Mouse (Mus musculus) liver, embryonic 16.5 days (tissue): ENCODE measurements around the gene Rab4a. TPM values are rescaled to one million over a fixed set of nuclear protein-coding genes. Genes with fewer than 3 reads are reported as not detected.

Source experiments
- ATAC-seq: fragments of 200-750 bp; cut with Nextera tagmentation; 2 replicates; pipeline ENCODE4 v1.8.0; 2017; ENCODE audit warnings: low read depth, mild to moderate bottlenecking, moderate number of reproducible peaks, moderate library complexity
- H3K27ac ChIP-seq: fragments of 300-500 bp; sonication (generic); 2 replicates; pipeline ENCODE4 v1.5.1; 2014; ENCODE audit warnings: mild to moderate bottlenecking, low read length
- H3K27me3 ChIP-seq: fragments of 300-500 bp; sonication (generic); 2 replicates; pipeline ENCODE4 v1.6.1; 2014; ENCODE audit warnings: low read depth, low read length, mixed read lengths; ENCODE audit not compliant: control insufficient read depth, insufficient read depth
- H3K36me3 ChIP-seq: fragments of 300-500 bp; sonication (generic); 2 replicates; pipeline ENCODE4 v1.6.1; 2014; ENCODE audit warnings: mild to moderate bottlenecking; ENCODE audit not compliant: control insufficient read depth, insufficient read depth
- H3K4me1 ChIP-seq: fragments of 300-500 bp; sonication (generic); 2 replicates; pipeline ENCODE4 v1.6.1; 2014; ENCODE audit warnings: low read depth, low read length, mixed read lengths; ENCODE audit not compliant: control insufficient read depth
- H3K4me2 ChIP-seq: fragments of 300-500 bp; sonication (generic); 2 replicates; pipeline ENCODE4 v1.6.1; 2014; ENCODE audit warnings: low read depth, low read length, mixed read lengths
- H3K4me3 ChIP-seq: fragments of 300-500 bp; sonication (generic); 2 replicates; pipeline ENCODE4 v1.5.1; 2014; ENCODE audit warnings: low read depth, mild to moderate bottlenecking, low read length
- H3K9ac ChIP-seq: fragments of 300-500 bp; sonication (generic); 2 replicates; pipeline ENCODE4 v1.6.1; 2014; ENCODE audit warnings: low read depth, low read length
- H3K9me3 ChIP-seq: fragments of 300-500 bp; sonication (generic); replicated peaks from 2 replicates; pipeline ENCODE4 v1.6.1; 2016; ENCODE audit warnings: low read length; ENCODE audit not compliant: control insufficient read depth
- WGBS: fragments of 180-500 bp; shearing (Covaris S2); extraction: QIAGEN DNeasy Blood & Tissue Kit; methylation state at CpG from one replicate; pipeline ENCODE4 v1.1.7; 2014; ENCODE audit not compliant: insufficient replicate concordance; 5-methylcytosine and 5-hydroxymethylcytosine counted together
- polyA plus RNA-seq: library from polyadenylated mRNA; unstranded; fragments of >200 nt; fragmentation: Nextera tagmentation; extraction: Ambion mirVana; gene quantifications from 2 replicates; pipeline ENCODE4 v1.2.1, GENCODE M21; 2015

The Rab4a gene
- polyA plus RNA-seq, 1 experiment from 2014 or later: 37.8 TPM

DNA sequence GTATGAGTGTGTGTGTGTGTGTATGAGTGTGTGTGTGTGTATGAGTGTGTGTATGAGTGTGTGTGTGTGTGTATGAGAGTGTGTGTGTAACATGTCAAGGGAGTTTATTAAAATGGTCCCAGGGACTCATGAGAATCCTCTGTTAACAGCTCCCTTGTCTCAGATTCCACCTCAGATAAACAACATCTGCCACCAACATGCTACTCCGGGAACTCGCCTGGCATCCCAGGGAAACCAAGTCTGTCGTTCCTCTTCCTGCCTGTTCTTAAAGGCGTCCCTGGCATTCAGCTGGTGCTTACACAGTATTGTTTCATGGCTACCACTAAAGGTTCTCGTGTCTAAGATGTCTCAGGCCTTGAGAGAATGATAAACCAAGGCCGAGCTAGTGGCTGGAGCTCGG is 38.6 kb downstream of the Rab4a start:
- no peak overlapping the region for H3K4me3 ChIP-seq
- no peak overlapping the region for H3K9ac ChIP-seq
- H3K4me2 ChIP-seq: no peak overlapping the region
- WGBS: 66% methylated on average over 7 of the region's 7 CpGs
- no peak for ATAC-seq
- H3K36me3 ChIP-seq: peaks cover 5% of the 10 kb centered on the region; the same call in 1 of the 2 replicates
- H3K27me3 ChIP-seq: no peaks in the 10 kb centered on the region
- H3K27ac ChIP-seq: no peak overlapping the region
- H3K9me3 ChIP-seq: no peaks in the 10 kb centered on the region
- H3K4me1 ChIP-seq: peaks cover 4% of the 10 kb centered on the region; the same call in 1 of the 2 replicates

DNA sequence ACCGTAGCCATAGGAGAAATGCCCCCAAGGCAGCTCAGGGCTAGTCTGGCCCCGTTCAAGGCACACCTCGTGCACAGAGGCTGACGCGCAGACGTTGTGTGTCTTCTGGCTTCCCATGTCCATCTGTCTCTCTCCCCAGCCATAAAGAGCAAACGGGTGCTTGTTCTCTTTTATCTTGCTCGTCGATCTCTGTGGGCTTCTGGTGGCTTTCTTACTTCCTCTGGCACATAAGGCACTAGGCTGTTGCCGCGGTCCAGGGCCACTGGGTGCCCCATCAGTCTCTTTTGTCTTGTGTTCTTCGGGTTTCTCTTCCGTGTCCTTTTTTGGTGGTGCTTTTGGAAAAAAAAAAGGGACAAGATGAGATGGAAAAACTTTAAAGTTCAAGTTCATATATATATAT is 39.3 kb downstream of the Rab4a start:
- WGBS: 34% methylated on average over 13 of the region's 13 CpGs
- no peak overlapping the region for H3K27ac ChIP-seq
- no peak for ATAC-seq

DNA sequence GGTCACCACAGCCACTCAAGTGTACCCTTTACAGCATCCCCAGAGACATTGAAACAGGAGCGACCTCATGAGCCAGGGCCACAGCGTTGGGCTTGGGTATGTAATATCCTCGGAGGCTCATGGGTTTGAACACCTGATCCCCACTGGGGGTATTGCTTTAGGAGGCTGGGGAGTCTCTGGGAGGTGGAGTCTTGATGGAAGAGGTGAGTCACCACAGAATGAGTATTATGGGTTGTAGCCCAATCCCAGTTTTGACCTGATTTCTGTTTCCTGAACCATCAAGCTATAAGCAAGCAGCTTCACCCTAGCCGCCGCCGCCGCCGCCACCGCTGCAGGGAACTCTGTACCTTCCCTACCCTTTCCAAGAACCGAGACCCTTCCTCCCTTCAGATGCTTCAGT is 40.2 kb downstream of the Rab4a start:
- WGBS: 84% methylated on average over 10 of the region's 10 CpGs
- H3K36me3 ChIP-seq: peaks cover 5% of the 10 kb centered on the region; the same call in 1 of the 2 replicates

More for the DNA sequence above, 39.3 kb downstream of the Rab4a start:
- H3K4me1 ChIP-seq: peaks cover 4% of the 10 kb centered on the region; the same call in 1 of the 2 replicates
- H3K9ac ChIP-seq: no peak overlapping the region
- no peaks in the 10 kb centered on the region for H3K9me3 ChIP-seq
- H3K4me2 ChIP-seq: no peak overlapping the region
- H3K27me3 ChIP-seq: no peaks in the 10 kb centered on the region
- H3K36me3 ChIP-seq: peaks cover 5% of the 10 kb centered on the region; the same call in 1 of the 2 replicates
- H3K4me3 ChIP-seq: no peak overlapping the region

DNA sequence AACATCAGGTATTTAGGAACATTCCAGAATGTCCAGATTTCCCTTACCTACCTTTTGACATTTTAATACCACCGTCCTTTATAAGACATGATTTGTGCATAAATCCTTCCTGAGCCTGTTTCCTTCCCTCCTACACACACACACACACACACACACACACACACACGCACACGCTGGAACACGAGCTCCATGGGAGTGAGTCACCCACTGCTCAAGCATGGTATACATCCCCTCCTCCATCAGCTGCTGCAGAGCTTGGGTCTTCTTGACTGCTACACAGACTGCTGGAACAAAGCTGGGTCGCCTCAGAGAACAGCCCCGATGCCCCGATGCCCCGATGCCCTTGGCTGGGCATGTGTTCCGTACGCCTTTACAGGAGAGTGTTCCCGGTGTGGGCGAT is 40.7 kb downstream of the Rab4a start:
- Histone ChIP-seq H3K27ac (no peak overlapping the region), H3K9me3 (no peaks in the 10 kb centered on the region), H3K36me3 (peaks cover 5% of the 10 kb centered on the region; the same call in 1 of the 2 replicates), H3K9ac (no peak overlapping the region), H3K4me2 (no peak overlapping the region), H3K27me3 (no peaks in the 10 kb centered on the region), H3K4me1 (peaks cover 4% of the 10 kb centered on the region; the same call in 1 of the 2 replicates), H3K4me3 (no peak overlapping the region)
- 85% methylated on average over 12 of the region's 12 CpGs for WGBS
- no peak for ATAC-seq

More for the DNA sequence above, 40.2 kb downstream of the Rab4a start:
- Histone ChIP-seq H3K4me3 (no peak overlapping the region), H3K9me3 (no peaks in the 10 kb centered on the region), H3K4me1 (peaks cover 4% of the 10 kb centered on the region; the same call in 1 of the 2 replicates), H3K27ac (no peak overlapping the region), H3K27me3 (no peaks in the 10 kb centered on the region), H3K4me2 (no peak overlapping the region), H3K9ac (no peak overlapping the region)
- ATAC-seq: no peak

DNA sequence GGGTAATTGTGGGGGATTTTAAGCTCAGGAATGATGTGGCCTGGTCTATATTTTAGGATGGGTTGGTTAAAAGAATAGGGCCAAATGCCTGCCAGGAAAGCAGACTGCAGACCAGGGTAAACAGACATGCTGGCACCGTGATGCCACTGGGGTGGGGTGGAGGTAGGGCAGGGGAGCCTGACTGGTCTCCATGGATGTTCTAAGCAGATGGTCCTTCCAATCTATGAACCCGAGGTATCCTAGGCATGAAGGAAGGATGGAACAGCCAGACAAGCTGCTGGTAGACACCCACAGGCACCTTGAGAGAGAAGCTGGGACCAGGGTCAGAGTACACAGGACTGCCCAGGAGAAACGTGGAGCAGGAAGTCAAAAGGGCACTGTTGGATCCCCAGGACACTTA is 41.8 kb downstream of the Rab4a start:
- no peak overlapping the region for H3K27ac ChIP-seq
- H3K9me3 ChIP-seq: no peaks in the 10 kb centered on the region
- H3K4me2 ChIP-seq: no peak overlapping the region
- H3K4me1 ChIP-seq: peaks cover 4% of the 10 kb centered on the region; the same call in 1 of the 2 replicates
- H3K36me3 ChIP-seq: peaks cover 5% of the 10 kb centered on the region; the same call in 1 of the 2 replicates
- no peak for ATAC-seq
- H3K9ac ChIP-seq: no peak overlapping the region
- H3K27me3 ChIP-seq: no peaks in the 10 kb centered on the region
- H3K4me3 ChIP-seq: no peak overlapping the region
- WGBS: 47% methylated on average over 3 of the region's 3 CpGs

DNA sequence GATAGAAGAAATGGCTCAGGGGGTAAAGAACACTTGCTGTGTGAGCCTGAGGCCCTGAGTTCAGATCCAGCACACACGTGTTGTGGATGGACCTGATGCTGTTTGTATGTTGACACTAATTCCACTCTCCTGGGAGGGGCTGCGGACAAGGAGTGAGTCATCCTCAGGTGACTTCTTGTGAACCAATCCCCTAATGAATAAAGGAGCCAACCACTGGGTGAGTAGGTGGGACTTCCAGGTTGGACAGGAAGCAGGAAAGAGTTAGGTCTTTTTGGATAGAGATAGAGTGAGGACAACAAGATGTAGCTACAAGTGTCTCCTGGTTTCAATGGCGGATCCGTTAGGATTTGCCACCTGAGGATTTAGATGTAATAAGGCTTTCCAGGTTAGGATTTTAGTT is 43.6 kb downstream of the Rab4a start:
- no peak overlapping the region for H3K9ac ChIP-seq
- no peak overlapping the region for H3K27ac ChIP-seq
- H3K27me3 ChIP-seq: no peaks in the 10 kb centered on the region
- H3K4me2 ChIP-seq: no peak overlapping the region
- ATAC-seq: no peak
- H3K9me3 ChIP-seq: no peaks in the 10 kb centered on the region
- peaks cover 4% of the 10 kb centered on the region; the same call in 1 of the 2 replicates for H3K4me1 ChIP-seq
- H3K36me3 ChIP-seq: peaks cover 5% of the 10 kb centered on the region; the same call in 1 of the 2 replicates
- H3K4me3 ChIP-seq: no peak overlapping the region
- WGBS: 76% methylated on average over 4 of the region's 4 CpGs

DNA sequence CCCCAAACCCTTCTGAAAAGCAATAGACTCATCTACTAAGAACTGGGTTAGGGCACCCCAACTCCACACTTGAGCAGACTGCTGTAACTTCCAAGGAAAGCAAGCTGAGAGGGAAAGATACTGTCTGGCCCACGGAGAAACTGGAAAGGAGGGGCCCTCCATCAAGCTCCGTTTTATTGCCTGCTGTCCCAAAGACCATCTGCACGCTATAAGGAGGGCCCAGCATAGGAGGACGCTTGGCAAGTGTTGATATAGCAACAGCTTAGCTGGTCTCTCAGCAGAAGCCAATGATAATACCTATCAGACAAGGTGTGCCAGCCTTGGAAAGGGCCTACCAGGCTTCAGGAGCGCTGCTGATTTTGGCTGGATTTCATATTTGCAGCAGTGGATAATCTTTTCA is 45.8 kb downstream of the Rab4a start:
- no peak overlapping the region for H3K27ac ChIP-seq
- no peak for ATAC-seq
- H3K4me2 ChIP-seq: no peak overlapping the region
- H3K4me1 ChIP-seq: peaks cover 4% of the 10 kb centered on the region; the same call in 1 of the 2 replicates
- no peak overlapping the region for H3K9ac ChIP-seq
- 0 out of 2 replicates have a peak, but pooled peaks cover 2% of the 10 kb centered on the region for H3K9me3 ChIP-seq
- no peaks in the 10 kb centered on the region for H3K27me3 ChIP-seq
- 63% methylated on average over 5 of the region's 5 CpGs for WGBS
- no peak overlapping the region for H3K4me3 ChIP-seq
- no peaks in the 10 kb centered on the region for H3K36me3 ChIP-seq

DNA sequence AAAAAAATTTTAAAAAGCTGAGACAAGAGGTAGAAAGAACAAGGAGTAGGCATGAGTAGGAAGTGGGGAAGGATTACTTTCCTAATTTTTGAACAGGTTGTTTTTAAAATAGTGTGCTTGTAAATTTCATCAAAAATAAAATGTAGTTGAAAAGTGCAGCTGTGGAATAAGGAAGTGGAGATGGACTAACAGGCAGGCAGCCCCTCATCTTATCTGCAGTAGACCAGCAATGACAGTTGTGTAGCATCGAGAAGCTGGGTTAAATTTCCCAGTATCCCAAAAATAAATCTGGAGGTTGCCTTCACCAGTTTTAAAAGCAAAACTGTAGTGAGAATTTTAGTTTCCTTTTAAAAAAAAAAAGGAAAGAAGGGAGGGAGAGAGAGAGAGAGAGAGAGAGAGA is 48.5 kb downstream of the Rab4a start:
- H3K9me3 ChIP-seq: 0 out of 2 replicates have a peak, but pooled peaks cover 2% of the 10 kb centered on the region
- peaks cover 14% of the 10 kb centered on the region for H3K4me1 ChIP-seq
- no peaks in the 10 kb centered on the region for H3K27me3 ChIP-seq
- no peak for ATAC-seq
- WGBS: 19% methylated on average over 1 of the region's 1 CpGs
- no peak overlapping the region for H3K9ac ChIP-seq
- no peak overlapping the region for H3K4me3 ChIP-seq
- H3K27ac ChIP-seq: no peak overlapping the region
- H3K4me2 ChIP-seq: no peak overlapping the region
- H3K36me3 ChIP-seq: no peaks in the 10 kb centered on the region

DNA sequence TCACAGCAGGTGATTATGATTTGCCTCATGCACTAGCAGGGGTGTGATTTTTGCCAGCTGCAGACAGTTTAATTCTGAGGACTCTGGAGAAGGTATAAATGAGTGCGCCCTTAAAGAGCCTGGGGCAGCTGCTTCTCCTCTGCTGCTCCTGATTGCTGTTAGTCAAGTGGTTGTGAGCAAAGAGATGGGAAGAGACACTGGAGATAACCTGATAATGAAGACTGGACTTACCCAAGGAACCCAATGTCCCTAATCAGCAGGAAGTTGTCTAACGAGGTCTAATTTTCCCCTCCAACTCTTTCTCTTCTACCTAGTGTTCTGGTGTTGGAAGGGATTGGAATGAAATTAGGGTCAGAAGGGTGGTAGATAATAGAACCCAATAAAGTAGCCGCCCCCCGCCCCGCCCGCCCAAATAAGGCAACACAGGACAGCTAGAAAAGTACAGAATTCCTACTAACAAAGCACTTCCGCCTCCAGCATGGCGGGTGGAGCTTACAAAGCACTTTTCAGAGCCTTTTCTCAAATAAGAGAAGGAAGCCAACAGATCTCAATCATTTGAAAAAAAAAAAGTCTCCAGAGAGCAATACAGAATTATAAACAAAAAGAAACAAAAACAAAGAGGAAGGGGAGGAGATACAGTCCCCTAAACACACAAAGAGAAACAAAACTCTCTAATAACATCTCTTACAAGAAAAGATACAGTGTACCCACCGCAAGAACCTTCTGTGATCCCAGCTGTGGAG is 49.1 kb downstream of the Rab4a start:
- 67% methylated on average over 9 of the region's 9 CpGs for WGBS
- H3K9me3 ChIP-seq: 0 out of 2 replicates have a peak, but pooled peaks cover 2% of the 10 kb centered on the region
- H3K4me3 ChIP-seq: no peak overlapping the region
- H3K27me3 ChIP-seq: peaks cover under 1% of the 10 kb centered on the region
- no peak overlapping the region for H3K27ac ChIP-seq
- H3K9ac ChIP-seq: no peak overlapping the region
- peaks cover 15% of the 10 kb centered on the region for H3K4me1 ChIP-seq
- H3K4me2 ChIP-seq: no peak overlapping the region
- no peaks in the 10 kb centered on the region for H3K36me3 ChIP-seq
- ATAC-seq: no peak
